Mouse (Mus musculus): Measurements from ENCODE around the gene H6pd. TPM values are rescaled to one million over a fixed set of nuclear protein-coding genes. Genes with fewer than 3 reads are reported as not detected.
"Not testable (repeated sequence)": the region's sequence is repeated elsewhere in the genome, so short reads cannot be mapped to it uniquely, and the experiment has no call there.

Gene H6pd
- polyA plus RNA-seq, 1 experiment from 2014 or later = 18.5 TPM

GRCm38 (mm10) chr4:150040856-150041255 is 32.0 kb upstream of the H6pd start:
- not testable (repeated sequence) for H3K4me3 ChIP-seq (replicated peaks); H3K9ac ChIP-seq; H3K27ac ChIP-seq; ATAC-seq (replicated peaks; ENCODE audit: low FRiP score); H3K4me1 ChIP-seq; H3K4me2 ChIP-seq; H3K9me3 ChIP-seq (replicated peaks); H3K27me3 ChIP-seq; H3K36me3 ChIP-seq
- 70% methylated on average over 1 of the region's 1 CpGs for WGBS

DNA sequence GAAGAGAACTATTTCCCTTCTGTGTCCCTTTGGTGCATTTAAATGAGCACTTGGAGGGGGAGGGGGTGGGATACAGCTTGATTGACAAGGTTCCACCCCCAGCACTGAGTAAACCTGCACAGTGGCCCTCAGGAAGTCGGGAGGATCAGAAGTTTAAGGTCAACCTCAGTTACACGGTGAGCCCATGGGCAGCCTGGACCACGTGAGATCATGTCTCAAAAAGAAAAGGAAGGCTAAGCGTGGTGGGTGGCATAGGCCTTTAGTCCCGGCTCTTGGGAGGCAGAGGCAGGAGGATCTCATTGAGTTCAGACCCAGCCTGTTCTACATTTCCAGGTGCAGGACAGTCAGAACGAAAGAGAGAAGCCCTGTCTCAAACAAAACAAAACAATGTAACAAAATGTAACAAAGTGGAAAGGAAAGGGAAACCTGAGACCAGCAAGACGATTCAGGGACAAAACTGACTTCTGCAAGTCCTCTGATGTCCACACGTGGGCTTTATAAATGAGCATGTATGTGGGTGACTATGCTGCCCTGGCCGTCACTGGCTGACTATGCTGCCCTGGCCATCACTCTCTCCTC is 31.3 kb upstream of the H6pd start:
- H3K4me2 ChIP-seq = no peak overlapping the region
- H3K36me3 ChIP-seq = no peaks in the 10 kb centered on the region
- no peaks in the 10 kb centered on the region for H3K9me3 ChIP-seq (replicated peaks)
- H3K4me3 ChIP-seq (replicated peaks) = no peak overlapping the region
- no peak for ATAC-seq (replicated peaks; ENCODE audit: low FRiP score)
- H3K4me1 ChIP-seq = peaks cover 2% of the 10 kb centered on the region; the same call in 1 of the 2 replicates
- H3K27me3 ChIP-seq = peaks cover 5% of the 10 kb centered on the region
- 76% methylated on average over 9 of the region's 9 CpGs for WGBS
- H3K27ac ChIP-seq = no peak overlapping the region
- H3K9ac ChIP-seq = no peak overlapping the region

GRCm38 (mm10) chr4:150038533-150038932 is 29.7 kb upstream of the H6pd start:
- ATAC-seq (replicated peaks; ENCODE audit: low FRiP score) = no peak
- peaks cover 18% of the 10 kb centered on the region for H3K27me3 ChIP-seq
- no peak overlapping the region for H3K9ac ChIP-seq
- peaks cover 8% of the 10 kb centered on the region for H3K4me1 ChIP-seq
- no peak overlapping the region for H3K4me3 ChIP-seq (replicated peaks)
- no peaks in the 10 kb centered on the region for H3K9me3 ChIP-seq (replicated peaks)
- 83% methylated on average over 7 of the region's 7 CpGs for WGBS
- no peaks in the 10 kb centered on the region for H3K36me3 ChIP-seq
- no peak overlapping the region for H3K4me2 ChIP-seq
- H3K27ac ChIP-seq = no peak overlapping the region

DNA sequence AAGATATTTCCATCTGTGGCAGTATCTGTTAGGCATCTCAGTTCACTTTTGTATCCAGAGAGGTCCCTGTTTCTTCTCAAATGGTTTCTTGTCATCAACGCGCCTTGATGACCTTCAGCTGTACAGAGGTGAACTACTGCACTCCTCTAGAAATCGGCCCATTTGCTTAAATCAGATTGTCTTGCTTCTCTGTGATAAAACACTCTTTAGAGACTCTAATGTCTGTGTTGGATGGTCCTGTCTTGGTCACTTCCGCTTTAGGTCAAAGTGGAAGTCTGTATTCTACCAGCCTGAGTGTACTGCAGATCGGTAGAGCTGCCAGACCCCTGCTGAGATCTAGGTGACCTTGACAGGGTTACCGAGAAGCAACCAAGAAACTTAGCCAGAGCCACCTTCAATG is 27.3 kb upstream of the H6pd start:
- no peak overlapping the region for H3K9ac ChIP-seq
- ATAC-seq (replicated peaks; ENCODE audit: low FRiP score) = no peak
- no peak overlapping the region for H3K4me2 ChIP-seq
- no peaks in the 10 kb centered on the region for H3K9me3 ChIP-seq (replicated peaks)
- WGBS = 81% methylated on average over 6 of the region's 6 CpGs
- peaks cover 20% of the 10 kb centered on the region for H3K4me1 ChIP-seq
- peaks cover 42% of the 10 kb centered on the region for H3K27me3 ChIP-seq
- no peaks in the 10 kb centered on the region for H3K36me3 ChIP-seq
- H3K27ac ChIP-seq = no peak overlapping the region
- no peak overlapping the region for H3K4me3 ChIP-seq (replicated peaks)

DNA sequence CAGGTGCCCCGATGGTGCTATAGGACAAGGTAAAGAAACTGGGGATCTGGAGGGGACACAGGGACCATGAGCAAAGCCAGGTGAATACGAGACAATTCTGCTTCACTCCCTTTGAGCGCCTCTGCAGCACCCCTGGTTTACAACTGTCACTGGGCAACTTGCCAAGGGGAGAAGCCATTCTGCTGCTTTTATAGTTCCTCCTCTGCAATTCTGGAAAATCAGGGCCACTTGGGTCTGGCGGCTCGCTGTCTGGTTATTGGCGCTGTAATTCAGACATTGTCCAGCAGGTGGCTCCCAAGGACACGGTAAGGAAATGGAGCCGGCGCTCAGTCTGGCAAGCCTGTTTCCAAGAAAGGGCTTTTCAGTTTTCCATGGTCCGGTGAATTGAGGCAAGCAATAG is 26.5 kb upstream of the H6pd start:
- Histone ChIP-seq H3K27ac (no peak overlapping the region), H3K9ac (no peak overlapping the region), H3K4me3 (replicated peaks) (no peak overlapping the region), H3K27me3 (peaks cover 51% of the 10 kb centered on the region), H3K9me3 (replicated peaks) (no peaks in the 10 kb centered on the region), H3K4me1 (peaks cover 28% of the 10 kb centered on the region), H3K4me2 (no peak overlapping the region), H3K36me3 (no peaks in the 10 kb centered on the region)
- no peak for ATAC-seq (replicated peaks; ENCODE audit: low FRiP score)
- WGBS = 10% methylated on average over 10 of the region's 10 CpGs

GRCm38 (mm10) chr4:150033261-150033671 is 24.4 kb upstream of the H6pd start:
- Histone ChIP-seq H3K4me1 (peaks cover 38% of the 10 kb centered on the region), H3K27me3 (peaks cover 71% of the 10 kb centered on the region), H3K4me3 (replicated peaks) (peak overlapping the region; percentile 29), H3K9me3 (replicated peaks) (no peaks in the 10 kb centered on the region), H3K36me3 (no peaks in the 10 kb centered on the region), H3K27ac (no peak overlapping the region), H3K4me2 (peak overlapping the region; percentile 53), H3K9ac (no peak overlapping the region)
- under 1% methylated on average over 31 of the region's 31 CpGs for WGBS
- peak; percentile 47 for ATAC-seq (replicated peaks; ENCODE audit: low FRiP score)

DNA sequence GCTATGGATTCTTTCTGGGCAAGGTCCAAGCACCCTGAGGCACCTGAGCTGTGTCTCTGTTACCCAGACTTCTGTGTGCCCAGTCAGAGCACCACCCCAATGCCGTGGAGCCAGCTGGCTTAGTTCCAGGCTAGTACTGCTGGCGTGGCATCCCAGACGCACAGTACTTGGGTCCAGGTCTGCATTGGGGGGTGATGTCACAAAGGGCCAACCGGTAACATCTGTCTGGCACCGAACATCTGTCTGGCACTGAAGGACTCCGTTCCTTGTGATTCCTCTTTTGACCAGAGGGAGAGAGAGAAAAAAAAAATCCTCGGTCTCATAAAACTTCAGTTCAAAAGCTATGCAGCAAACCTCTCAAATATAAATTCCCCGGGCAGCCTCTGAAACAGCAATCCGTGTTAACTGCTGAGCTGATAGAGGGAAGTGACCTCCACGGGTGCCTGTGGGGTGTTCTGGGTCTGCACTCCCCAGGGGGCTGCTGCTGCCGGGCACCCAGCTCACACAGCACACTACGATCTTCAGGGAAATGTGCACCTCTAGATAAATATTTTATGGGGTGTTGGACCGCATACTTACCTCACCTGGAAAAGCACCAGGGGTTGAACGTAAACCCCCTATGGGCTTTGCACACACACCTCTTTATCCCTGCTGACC is 22.5 kb upstream of the H6pd start:
- peak overlapping the region; percentile 92 for H3K4me2 ChIP-seq
- H3K9ac ChIP-seq = 0 out of 2 replicates have a peak overlapping the region, but pooled peaks have one; percentile 37
- peaks cover 38% of the 10 kb centered on the region for H3K4me1 ChIP-seq
- no peaks in the 10 kb centered on the region for H3K36me3 ChIP-seq
- WGBS = 19% methylated on average over 14 of the region's 14 CpGs
- no peaks in the 10 kb centered on the region for H3K9me3 ChIP-seq (replicated peaks)
- no peak overlapping the region for H3K27ac ChIP-seq
- H3K4me3 ChIP-seq (replicated peaks) = peak overlapping the region; percentile 50
- H3K27me3 ChIP-seq = peaks cover 89% of the 10 kb centered on the region
- ATAC-seq (replicated peaks; ENCODE audit: low FRiP score) = no peak

DNA sequence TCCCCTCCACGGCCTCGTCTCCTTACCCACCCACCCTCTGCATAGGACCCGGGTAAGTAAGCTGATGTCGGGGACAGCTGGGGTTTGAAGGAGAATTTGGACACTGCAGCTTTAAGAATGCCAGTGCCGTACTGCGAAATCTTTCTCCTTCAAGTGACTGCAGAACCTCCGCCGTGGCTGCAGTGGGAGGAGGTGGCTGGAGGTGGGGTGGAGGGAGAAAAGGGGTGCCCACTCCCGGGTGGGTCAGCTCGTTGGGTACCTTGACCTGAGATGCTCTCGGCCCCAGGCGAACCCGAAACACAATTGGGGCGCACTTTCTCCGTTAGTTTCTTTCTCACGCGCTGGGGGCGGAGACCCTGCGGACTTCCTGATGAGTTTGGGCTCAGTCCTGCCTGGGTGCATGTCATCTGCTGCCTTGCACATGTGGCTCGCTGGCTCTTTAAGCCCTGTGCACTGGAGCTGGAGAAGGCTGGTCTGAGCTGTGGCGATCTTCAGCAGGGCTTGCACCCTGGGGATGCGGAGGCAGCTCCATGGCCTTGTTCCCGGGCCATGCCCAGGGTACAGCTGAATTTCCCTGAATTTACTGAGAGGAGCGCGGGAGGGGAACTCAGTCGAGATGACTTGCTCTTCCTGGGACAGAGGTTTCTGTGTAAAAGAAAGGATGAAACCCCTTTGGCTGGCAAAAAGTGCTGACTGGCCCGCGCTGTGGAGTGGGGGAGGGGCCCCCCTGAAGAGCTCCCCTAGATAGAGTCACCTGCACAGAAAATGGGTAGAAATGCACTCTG is 21.8 kb upstream of the H6pd start:
- WGBS = under 1% methylated on average over 28 of the region's 28 CpGs
- Histone ChIP-seq H3K27me3 (peaks cover 95% of the 10 kb centered on the region), H3K9ac (peak overlapping the region; percentile 37), H3K27ac (no peak overlapping the region), H3K36me3 (no peaks in the 10 kb centered on the region), H3K9me3 (replicated peaks) (no peaks in the 10 kb centered on the region), H3K4me2 (peak overlapping the region; percentile 92), H3K4me1 (peaks cover 38% of the 10 kb centered on the region), H3K4me3 (replicated peaks) (peak overlapping the region; percentile 50)
- no peak for ATAC-seq (replicated peaks; ENCODE audit: low FRiP score)

- H3K9me3 ChIP-seq (replicated peaks) = no peaks in the 10 kb centered on the region
- H3K9ac ChIP-seq = 0 out of 2 replicates have a peak overlapping the region, but pooled peaks have one; percentile 19
- no peaks in the 10 kb centered on the region for H3K36me3 ChIP-seq
- peak overlapping the region; percentile 92 for H3K4me2 ChIP-seq
- WGBS = 3% methylated on average over 11 of the region's 11 CpGs
- peaks cover 91% of the 10 kb centered on the region for H3K27me3 ChIP-seq
- peak overlapping the region; percentile 50 for H3K4me3 ChIP-seq (replicated peaks)
- peaks cover 35% of the 10 kb centered on the region for H3K4me1 ChIP-seq
- no peak for ATAC-seq (replicated peaks; ENCODE audit: low FRiP score)
- H3K27ac ChIP-seq = no peak overlapping the region
Observed at GRCm38 (mm10) chr4:150029885-150030284, 21.1 kb upstream of the H6pd start.

DNA sequence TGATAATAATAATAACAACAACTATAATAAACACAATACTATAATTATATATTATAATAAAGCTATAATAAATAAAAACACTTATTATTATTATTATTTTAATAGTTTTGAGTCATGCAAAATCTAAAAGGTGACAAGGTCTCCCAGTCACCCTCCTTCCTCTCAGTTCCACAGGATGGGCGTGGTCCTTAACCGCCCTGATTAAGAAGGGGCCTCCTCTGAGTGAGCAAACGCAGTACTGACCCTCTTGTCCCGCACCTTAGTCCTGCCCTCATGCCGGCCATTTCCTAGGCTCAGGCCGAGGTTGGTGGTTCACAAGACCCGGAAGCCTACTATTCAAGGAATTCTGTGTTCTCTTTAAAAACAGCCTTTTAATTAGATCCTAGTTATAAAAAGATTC is 14.7 kb upstream of the H6pd start:
- H3K9me3 ChIP-seq (replicated peaks) = no peaks in the 10 kb centered on the region
- WGBS = 59% methylated on average over 7 of the region's 7 CpGs
- H3K4me3 ChIP-seq (replicated peaks) = no peak overlapping the region
- ATAC-seq (replicated peaks; ENCODE audit: low FRiP score) = no peak
- H3K36me3 ChIP-seq = no peaks in the 10 kb centered on the region
- no peak overlapping the region for H3K27ac ChIP-seq
- no peaks in the 10 kb centered on the region for H3K4me1 ChIP-seq
- no peak overlapping the region for H3K9ac ChIP-seq
- H3K27me3 ChIP-seq = peaks cover 27% of the 10 kb centered on the region
- H3K4me2 ChIP-seq = no peak overlapping the region

GRCm38 (mm10) chr4:150019741-150020380 is 11.0 kb upstream of the H6pd start:
- H3K4me1 ChIP-seq = no peaks in the 10 kb centered on the region
- WGBS = 85% methylated on average over 15 of the region's 15 CpGs
- H3K36me3 ChIP-seq = no peaks in the 10 kb centered on the region

GRCm38 (mm10) chr4:150015436-150015835 is 6.6 kb upstream of the H6pd start:
- no peaks in the 10 kb centered on the region for H3K36me3 ChIP-seq
- H3K4me2 ChIP-seq = no peak overlapping the region
- ATAC-seq (replicated peaks; ENCODE audit: low FRiP score) = no peak
- H3K27me3 ChIP-seq = no peaks in the 10 kb centered on the region
- no peaks in the 10 kb centered on the region for H3K9me3 ChIP-seq (replicated peaks)
- H3K9ac ChIP-seq = no peak overlapping the region
- H3K4me1 ChIP-seq = peaks cover 10% of the 10 kb centered on the region
- H3K4me3 ChIP-seq (replicated peaks) = no peak overlapping the region
- no peak overlapping the region for H3K27ac ChIP-seq
- 79% methylated on average over 7 of the region's 7 CpGs for WGBS

More at GRCm38 (mm10) chr4:150019741-150020380, 11.0 kb upstream of the H6pd start:
- Histone ChIP-seq H3K27me3 (no peaks in the 10 kb centered on the region), H3K9ac (no peak overlapping the region), H3K4me3 (replicated peaks) (no peak overlapping the region), H3K27ac (no peak overlapping the region), H3K4me2 (no peak overlapping the region), H3K9me3 (replicated peaks) (no peaks in the 10 kb centered on the region)
- no peak for ATAC-seq (replicated peaks; ENCODE audit: low FRiP score)

All from kidney, embryonic 15.5 days (tissue).